Mouse (Mus musculus) stomach, embryonic 14.5 days (tissue): ENCODE measurements around the gene Krt2. TPM values are rescaled to one million over a fixed set of nuclear protein-coding genes. Genes with fewer than 3 reads are reported as not detected.
A peak's percentile ranks its signal among the peaks of the same experiment; 100 is the strongest.

Source experiments
- ATAC-seq: fragments of 200-750 bp; cut with Nextera tagmentation; 2 replicates; pipeline ENCODE4 v1.8.0; 2017; ENCODE audit warnings: low read depth, moderate TSS enrichment; ENCODE audit not compliant: insufficient number of reproducible peaks, insufficient read depth, low FRiP score
- H3K27ac ChIP-seq: fragments of 300-500 bp; sonication (generic); 2 replicates; pipeline ENCODE4 v1.5.1; 2014; ENCODE audit warnings: mild to moderate bottlenecking, low read length, moderate library complexity, mixed read lengths
- H3K27me3 ChIP-seq: fragments of 300-500 bp; sonication (generic); 2 replicates; pipeline ENCODE4 v1.6.1; 2014; ENCODE audit warnings: low read length, control low read depth, mixed read lengths; ENCODE audit not compliant: control insufficient read depth, insufficient read depth
- H3K36me3 ChIP-seq: fragments of 300-500 bp; sonication (generic); 2 replicates; pipeline ENCODE4 v1.6.1; 2014; ENCODE audit warnings: mild to moderate bottlenecking, control low read depth, low read length, moderate library complexity, mixed read lengths; ENCODE audit not compliant: control insufficient read depth, insufficient read depth
- H3K4me1 ChIP-seq: fragments of 300-500 bp; sonication (generic); 2 replicates; pipeline ENCODE4 v1.6.1; 2014; ENCODE audit warnings: low read length, control low read depth, mixed read lengths; ENCODE audit not compliant: control insufficient read depth, insufficient read depth
- H3K4me2 ChIP-seq: fragments of 300-500 bp; sonication (generic); replicated peaks from 2 replicates; pipeline ENCODE4 v1.6.1; 2014; ENCODE audit warnings: low read depth, low read length, control low read depth
- H3K4me3 ChIP-seq: fragments of 300-500 bp; sonication (generic); 2 replicates; pipeline ENCODE4 v1.5.1; 2014; ENCODE audit warnings: low read depth, low read length, control low read depth
- H3K9ac ChIP-seq: fragments of 300-500 bp; sonication (generic); replicated peaks from 2 replicates; pipeline ENCODE4 v1.6.1; 2014; ENCODE audit warnings: low read depth, mild to moderate bottlenecking, control low read depth, low read length, moderate library complexity, mixed read lengths
- H3K9me3 ChIP-seq: fragments of 300-500 bp; sonication (generic); 2 replicates; pipeline ENCODE4 v1.6.1; 2016; ENCODE audit warnings: low read depth, low read length, control low read depth; ENCODE audit not compliant: control insufficient read depth
- WGBS: fragments of 180-500 bp; shearing (Covaris S2); extraction: QIAGEN DNeasy Blood & Tissue Kit; methylation state at CpG from one replicate; pipeline ENCODE4 v1.1.7; 2014; 5-methylcytosine and 5-hydroxymethylcytosine counted together
- polyA plus RNA-seq: library from polyadenylated mRNA; unstranded; fragments of >200 nt; fragmentation: Nextera tagmentation; extraction: Ambion mirVana; gene quantifications from 2 replicates; pipeline ENCODE4 v1.2.1, GENCODE M21; 2014

Gene Krt2
- not detected in 2 replicates for polyA plus RNA-seq

DNA sequence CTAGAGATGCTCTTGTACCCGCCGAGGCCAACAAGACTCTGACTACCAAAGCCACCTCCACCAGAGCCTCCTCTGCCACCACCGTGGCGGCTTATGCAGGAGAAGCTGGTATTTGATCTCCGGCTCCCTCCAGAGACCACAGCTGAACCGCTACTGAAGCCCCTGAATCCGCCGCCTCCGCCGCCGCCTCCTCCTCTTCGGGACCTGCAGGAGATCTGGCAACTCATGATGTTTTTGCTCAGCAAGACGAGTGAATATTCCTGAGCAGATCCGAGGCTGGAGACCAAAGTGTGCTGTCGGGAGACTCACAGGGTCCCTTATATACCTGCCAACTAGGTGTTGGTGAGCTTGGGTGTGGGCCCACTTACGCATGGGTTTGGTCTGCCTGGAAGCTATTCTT, at the start of gene Krt2:
Gene Krt2 (minus strand): TSS at position 295 of the 400 bp plus-strand sequence.
- H3K27ac ChIP-seq = no peak within 1 kb of the TSS
- H3K4me2 ChIP-seq = no peak within 1 kb of the TSS
- WGBS = 70% methylated on average over 16 of the region's 16 CpGs
- no peak within 1 kb of the TSS for H3K9ac ChIP-seq
- H3K4me3 ChIP-seq = no peak within 1 kb of the TSS
- no peaks in the 10 kb centered on the region for H3K9me3 ChIP-seq
- no peak for ATAC-seq
- H3K4me1 ChIP-seq = no peaks in the 10 kb centered on the region
- no peaks in the 10 kb centered on the region for H3K27me3 ChIP-seq
- H3K36me3 ChIP-seq = no peaks in the 10 kb centered on the region

DNA sequence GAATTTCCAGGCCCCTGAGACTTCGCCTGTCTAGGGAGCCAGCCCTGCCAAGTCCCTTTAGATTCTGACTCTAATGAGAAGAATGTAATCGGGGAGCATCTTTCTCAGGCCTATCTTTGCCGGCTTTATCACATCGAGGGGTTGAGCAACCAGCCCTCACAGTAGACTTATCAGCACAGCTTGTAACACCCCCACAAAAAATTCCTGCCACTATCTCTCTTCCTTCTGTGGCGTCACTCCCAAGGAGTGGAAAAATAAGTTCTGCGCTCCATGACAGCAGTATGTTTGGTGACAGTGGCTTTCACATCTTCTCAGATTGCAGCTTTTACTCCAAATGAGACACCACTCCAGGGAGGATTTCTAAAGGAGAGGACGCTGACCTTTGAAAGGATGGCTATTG, 48.8 kb upstream of the Krt2 start:
- no peaks in the 10 kb centered on the region for H3K36me3 ChIP-seq
- no peak overlapping the region for H3K4me3 ChIP-seq
- H3K4me2 ChIP-seq = no peak overlapping the region
- no peaks in the 10 kb centered on the region for H3K9me3 ChIP-seq
- H3K4me1 ChIP-seq = no peaks in the 10 kb centered on the region
- no peak for ATAC-seq
- no peaks in the 10 kb centered on the region for H3K27me3 ChIP-seq
- no peak overlapping the region for H3K9ac ChIP-seq
- 85% methylated on average over 7 of the region's 7 CpGs for WGBS
- no peak overlapping the region for H3K27ac ChIP-seq

DNA sequence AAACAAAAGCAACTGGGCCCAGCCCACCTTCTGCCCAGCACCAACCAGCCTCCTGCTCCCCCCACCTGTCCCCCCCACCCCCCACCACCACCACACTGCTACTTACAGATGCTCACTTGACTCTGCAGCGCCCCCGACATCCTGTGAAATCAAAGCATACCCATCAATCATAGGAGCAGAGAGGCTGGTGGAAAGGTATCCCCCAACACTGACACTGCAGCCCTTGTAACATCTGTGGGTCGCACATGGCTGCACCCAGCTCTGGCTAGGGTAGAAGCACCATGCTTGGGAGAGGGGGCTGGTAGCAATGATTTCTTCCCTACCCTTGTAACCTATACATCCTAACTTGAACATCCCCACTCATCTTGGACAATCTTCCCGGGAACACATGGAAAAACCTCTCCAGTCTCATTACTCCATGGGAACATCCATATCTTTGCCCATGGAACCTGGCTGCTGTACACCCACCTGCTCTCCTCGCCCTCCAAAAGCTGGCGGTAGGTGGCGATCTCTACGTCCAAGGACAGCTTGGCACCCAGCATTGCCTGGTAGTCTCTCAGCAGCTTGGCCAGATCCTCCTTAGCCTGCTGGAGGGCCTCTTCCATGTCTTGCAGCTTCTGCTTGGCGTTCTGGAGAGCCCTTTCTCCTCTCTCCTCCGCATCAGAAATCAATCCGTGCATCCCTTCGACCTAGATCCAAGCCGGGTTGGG, 42.6 kb upstream of the Krt2 start:
- ATAC-seq = no peak
- H3K27ac ChIP-seq = no peak overlapping the region
- H3K27me3 ChIP-seq = peaks cover 3% of the 10 kb centered on the region; the same call in 1 of the 2 replicates
- H3K4me2 ChIP-seq = peak overlapping the region; percentile 80
- H3K36me3 ChIP-seq = no peaks in the 10 kb centered on the region
- H3K9me3 ChIP-seq = no peaks in the 10 kb centered on the region
- no peak overlapping the region for H3K9ac ChIP-seq
- peak overlapping the region; percentile 33; the same call in 1 of the 2 replicates for H3K4me3 ChIP-seq
- 0 out of 2 replicates have a peak, but pooled peaks cover 4% of the 10 kb centered on the region for H3K4me1 ChIP-seq
- WGBS = 56% methylated on average over 13 of the region's 13 CpGs

DNA sequence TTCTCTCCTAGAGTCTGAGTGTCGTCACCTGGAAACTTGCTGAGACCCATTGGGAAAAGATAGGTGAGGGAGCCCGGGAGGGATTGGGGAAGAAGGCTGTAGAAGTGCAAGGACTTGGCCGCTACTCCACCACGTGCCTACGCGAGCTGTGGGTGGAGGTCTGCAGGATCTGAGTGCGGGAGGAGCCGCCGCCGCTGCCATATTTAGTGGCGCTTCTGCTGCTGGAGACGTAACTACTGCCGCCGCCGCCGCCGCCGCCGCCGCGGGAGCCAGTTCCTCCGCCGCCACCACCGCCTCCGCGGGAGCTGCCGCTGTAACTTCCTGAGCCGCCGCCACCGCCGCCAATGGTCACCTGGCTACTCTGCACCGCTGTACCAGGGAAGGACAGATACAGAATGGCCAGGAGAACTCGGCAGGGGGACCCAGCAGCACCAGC, 41.8 kb upstream of the Krt2 start:
- H3K27ac ChIP-seq = no peak overlapping the region
- no peaks in the 10 kb centered on the region for H3K36me3 ChIP-seq
- no peaks in the 10 kb centered on the region for H3K9me3 ChIP-seq
- peak overlapping the region; percentile 36; the same call in 1 of the 2 replicates for H3K9ac ChIP-seq
- WGBS = under 1% methylated on average over 33 of the region's 33 CpGs
- 0 out of 2 replicates have a peak, but pooled peaks cover 4% of the 10 kb centered on the region for H3K4me1 ChIP-seq
- peak overlapping the region; percentile 80 for H3K4me2 ChIP-seq
- peak overlapping the region; percentile 33 for H3K4me3 ChIP-seq
- H3K27me3 ChIP-seq = peaks cover 3% of the 10 kb centered on the region; the same call in 1 of the 2 replicates
- ATAC-seq = no peak

DNA sequence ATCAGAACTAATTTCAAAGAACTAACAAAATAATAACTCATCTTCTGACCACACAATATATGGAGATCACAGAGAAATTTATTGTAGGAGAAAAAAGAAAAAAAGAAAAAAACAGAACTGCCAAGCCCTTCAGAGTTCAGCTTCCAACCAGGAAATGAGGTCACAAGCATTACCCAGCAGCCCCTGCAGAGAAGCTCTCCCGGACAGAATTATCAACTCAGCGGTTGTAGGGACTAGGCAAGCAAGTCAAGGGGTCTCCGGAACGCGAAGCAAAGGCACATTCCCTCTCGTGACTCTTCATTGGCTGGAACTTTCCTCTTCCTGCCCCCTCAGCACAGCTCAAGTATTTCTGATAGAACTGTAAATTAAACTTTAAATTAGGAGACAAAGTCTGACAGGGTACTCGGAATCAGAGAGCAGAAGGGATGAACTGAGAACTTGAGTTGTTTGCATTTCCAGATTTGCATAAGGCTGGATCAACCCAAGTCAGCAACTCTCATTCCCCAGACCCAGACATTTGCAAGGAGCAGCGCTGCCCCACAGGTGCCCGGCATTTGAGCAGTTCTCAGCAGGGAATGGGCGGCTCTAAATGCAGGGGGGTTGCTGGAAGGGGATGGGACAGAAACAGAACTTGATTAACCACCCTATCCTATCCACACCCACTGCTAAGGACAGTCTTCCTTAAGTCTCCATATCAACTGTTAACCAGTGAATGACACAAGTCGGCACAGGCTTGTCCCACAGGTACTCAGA, 40.9 kb upstream of the Krt2 start:
- 0 out of 2 replicates have a peak, but pooled peaks cover 4% of the 10 kb centered on the region for H3K4me1 ChIP-seq
- H3K9me3 ChIP-seq = no peaks in the 10 kb centered on the region
- no peaks in the 10 kb centered on the region for H3K36me3 ChIP-seq
- ATAC-seq = no peak
- 10% methylated on average over 11 of the region's 11 CpGs for WGBS
- H3K4me3 ChIP-seq = no peak overlapping the region
- H3K9ac ChIP-seq = no peak overlapping the region
- peak overlapping the region; percentile 80; the same call in 1 of the 2 replicates for H3K4me2 ChIP-seq
- peaks cover 3% of the 10 kb centered on the region; the same call in 1 of the 2 replicates for H3K27me3 ChIP-seq
- no peak overlapping the region for H3K27ac ChIP-seq

DNA sequence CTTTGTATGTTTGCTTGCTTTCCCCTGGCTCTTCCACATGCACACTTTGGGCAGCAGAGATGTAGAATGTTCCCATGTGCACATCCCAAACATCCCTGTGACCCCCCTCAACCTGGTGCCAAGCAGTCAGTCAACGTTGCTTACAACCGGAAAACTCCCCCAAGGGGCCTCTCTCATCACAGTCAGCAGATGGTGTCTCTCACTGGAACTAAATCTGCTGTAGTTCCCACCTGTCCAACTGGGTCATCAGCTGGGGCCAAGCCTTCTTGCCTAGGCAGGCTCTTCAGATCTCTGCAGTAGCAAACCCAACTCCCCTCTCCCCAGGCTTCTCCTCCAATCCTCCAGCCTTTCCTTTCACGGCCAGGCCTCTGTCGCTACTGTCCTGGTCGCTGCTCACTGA, 38.7 kb upstream of the Krt2 start:
- ATAC-seq = no peak
- Histone ChIP-seq H3K4me2 (no peak overlapping the region), H3K36me3 (no peaks in the 10 kb centered on the region), H3K9me3 (no peaks in the 10 kb centered on the region), H3K4me3 (no peak overlapping the region), H3K4me1 (0 out of 2 replicates have a peak, but pooled peaks cover 4% of the 10 kb centered on the region), H3K27ac (no peak overlapping the region), H3K9ac (no peak overlapping the region), H3K27me3 (peaks cover 3% of the 10 kb centered on the region; the same call in 1 of the 2 replicates)
- WGBS = 41% methylated on average over 5 of the region's 5 CpGs

DNA sequence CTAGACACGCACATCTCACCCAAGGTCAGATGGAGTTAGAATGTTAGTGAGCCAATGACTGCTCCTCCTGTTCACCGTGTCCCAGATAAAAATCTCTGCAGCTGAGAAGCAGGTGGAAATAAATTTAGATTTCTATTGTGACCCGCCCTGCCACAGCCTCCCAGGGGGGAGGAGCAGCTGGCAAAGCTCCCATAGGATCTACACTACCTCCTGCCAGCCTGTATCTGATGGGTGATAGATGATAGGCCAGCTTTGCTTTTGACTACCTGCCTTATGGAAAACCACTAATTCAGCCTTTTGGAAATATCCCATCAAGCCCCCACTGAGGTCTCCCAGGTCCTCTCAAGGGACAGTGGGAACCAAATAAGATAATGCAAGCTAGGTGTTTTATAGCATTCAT, 37.8 kb upstream of the Krt2 start:
- Histone ChIP-seq H3K4me1 (0 out of 2 replicates have a peak, but pooled peaks cover 4% of the 10 kb centered on the region), H3K36me3 (no peaks in the 10 kb centered on the region), H3K27me3 (peaks cover 3% of the 10 kb centered on the region; the same call in 1 of the 2 replicates), H3K9me3 (no peaks in the 10 kb centered on the region), H3K4me2 (no peak overlapping the region), H3K27ac (no peak overlapping the region), H3K9ac (no peak overlapping the region), H3K4me3 (no peak overlapping the region)
- no peak for ATAC-seq
- 67% methylated on average over 3 of the region's 3 CpGs for WGBS

DNA sequence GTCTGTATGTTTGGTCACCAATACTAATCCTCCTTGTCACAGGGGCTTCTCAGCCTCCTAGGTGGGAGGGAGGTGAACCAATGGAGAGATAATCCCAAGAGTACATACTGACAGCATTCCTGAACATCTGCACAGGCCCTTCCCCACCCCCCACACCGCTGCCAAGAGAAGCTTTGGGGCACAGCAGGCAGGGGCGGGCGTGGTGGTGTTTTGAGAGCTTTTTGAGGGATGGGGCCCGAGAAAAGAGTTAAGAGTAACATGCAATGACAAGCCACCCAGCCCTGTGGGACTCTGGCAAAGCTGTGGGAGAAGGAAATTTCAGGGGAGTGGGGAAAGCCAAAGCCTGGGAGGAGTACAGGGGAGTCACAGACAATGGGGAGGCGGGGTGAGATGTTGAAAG, 36.3 kb upstream of the Krt2 start:
- peak; percentile 25; the same call in 1 of the 2 replicates for ATAC-seq
- no peak overlapping the region for H3K4me2 ChIP-seq
- no peaks in the 10 kb centered on the region for H3K36me3 ChIP-seq
- WGBS = 16% methylated on average over 5 of the region's 5 CpGs
- H3K4me3 ChIP-seq = no peak overlapping the region
- 0 out of 2 replicates have a peak, but pooled peaks cover 4% of the 10 kb centered on the region for H3K4me1 ChIP-seq
- H3K27ac ChIP-seq = no peak overlapping the region
- H3K27me3 ChIP-seq = no peaks in the 10 kb centered on the region
- H3K9me3 ChIP-seq = no peaks in the 10 kb centered on the region
- no peak overlapping the region for H3K9ac ChIP-seq
